Mouse (Mus musculus) urinary bladder, postnatal 0 days (tissue): ENCODE results near the gene Mgat2. TPM values are rescaled to one million over a fixed set of nuclear protein-coding genes. Genes with fewer than 3 reads are reported as not detected.

Source experiments
- microRNA-seq: library from miRNA; unstranded; fragments of <30 nt; microRNA quantifications from one replicate; pipeline ENCODE4, GENCODE M21; 2016
- polyA plus RNA-seq: library from polyadenylated mRNA; unstranded; fragments of >200 nt; fragmentation: Nextera tagmentation; extraction: Ambion mirVana; gene quantifications from 2 replicates; pipeline ENCODE4 v1.2.1, GENCODE M21; 2015

Mgat2 gene
- polyA plus RNA-seq = 49.5 and 59.7 TPM in 2 replicates

GRCm38 (mm10) chr12:69183583-69184308 lies at the start of gene Mgat2, which contains the start of gene Rpl36al:
TSS of gene Mgat2 (plus strand) at chr12:69184157.
TSS of gene Rpl36al (minus strand) at chr12:69184083.

GRCm38 (mm10) chr12:69158765-69159577 lies 25.0 kb upstream of the Mgat2 start, which contains the start of gene Rps29:
TSS of gene Rps29 (minus strand) at chr12:69159186.

GRCm38 (mm10) chr12:69168461-69169106 lies 15.4 kb upstream of the Mgat2 start, which contains the start of gene Lrr1:
TSS of gene Lrr1 (plus strand) at chr12:69168814.

GRCm38 (mm10) chr12:69196444-69197377 lies 12.8 kb downstream of the Mgat2 start, which contains the start of gene Gm49383:
TSS of gene Gm49383 (minus strand) at chr12:69197104.

DNA sequence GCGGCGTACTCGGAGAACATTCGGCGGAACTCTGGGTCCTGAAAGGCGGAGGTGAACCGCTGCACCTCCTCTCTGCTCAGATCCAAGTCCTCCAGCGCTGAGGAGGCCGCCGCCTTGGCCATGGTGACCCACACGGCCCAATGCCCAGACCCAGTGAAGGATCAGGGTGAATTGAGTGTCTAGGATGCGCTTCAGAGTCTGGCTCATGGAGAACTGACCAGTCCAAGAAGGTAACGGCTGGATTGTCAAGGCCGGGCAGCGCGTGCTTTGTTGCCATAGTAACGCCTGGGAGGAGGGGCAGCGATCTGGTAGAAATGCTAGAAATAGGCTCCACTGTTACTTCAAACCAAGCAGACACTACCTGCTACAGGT lies 14.2 kb downstream of the Mgat2 start, which contains the start of gene Dnaaf2:
Gene Dnaaf2 (minus strand): TSS at position 266 of the 372 bp plus-strand sequence.

DNA sequence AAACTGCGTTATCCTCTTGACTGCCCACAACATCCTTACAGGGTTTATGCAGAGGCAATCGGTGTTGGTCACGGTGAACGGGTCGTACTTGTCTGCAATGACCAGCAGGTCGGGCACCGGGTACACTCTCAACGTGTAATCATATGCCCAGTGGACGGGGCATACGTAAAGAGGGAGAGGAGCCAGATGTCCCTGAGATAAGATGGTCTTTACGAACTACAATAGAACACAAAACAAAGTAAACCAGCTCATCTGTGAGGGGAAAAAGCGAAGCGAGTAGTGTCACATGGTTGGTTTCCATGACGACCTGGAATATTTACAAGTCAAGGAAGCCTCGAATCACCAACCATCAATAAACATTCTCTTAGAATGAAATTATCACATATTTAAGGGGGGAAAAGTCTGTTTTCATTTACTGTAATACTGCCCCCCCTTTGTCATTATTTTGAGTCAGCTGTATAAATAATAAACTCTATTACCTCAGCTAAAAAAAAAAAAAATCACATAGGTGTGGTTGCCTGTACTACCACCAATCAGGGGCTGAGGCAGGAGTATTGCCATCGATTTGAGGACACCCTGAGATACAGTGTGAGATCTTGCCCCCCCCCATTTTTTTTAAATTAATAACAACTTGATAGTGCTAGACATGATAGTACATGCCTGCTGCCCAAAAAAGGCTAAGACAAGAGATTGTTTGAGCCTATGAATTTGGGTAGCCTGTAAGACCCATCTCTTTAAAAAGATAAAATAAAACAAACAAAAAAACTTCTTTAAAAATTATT lies 20.3 kb downstream of the Mgat2 start, which contains the start of gene Gm49384:
Gene Gm49384 (minus strand): TSS at position 216 of the 782 bp plus-strand sequence.

DNA sequence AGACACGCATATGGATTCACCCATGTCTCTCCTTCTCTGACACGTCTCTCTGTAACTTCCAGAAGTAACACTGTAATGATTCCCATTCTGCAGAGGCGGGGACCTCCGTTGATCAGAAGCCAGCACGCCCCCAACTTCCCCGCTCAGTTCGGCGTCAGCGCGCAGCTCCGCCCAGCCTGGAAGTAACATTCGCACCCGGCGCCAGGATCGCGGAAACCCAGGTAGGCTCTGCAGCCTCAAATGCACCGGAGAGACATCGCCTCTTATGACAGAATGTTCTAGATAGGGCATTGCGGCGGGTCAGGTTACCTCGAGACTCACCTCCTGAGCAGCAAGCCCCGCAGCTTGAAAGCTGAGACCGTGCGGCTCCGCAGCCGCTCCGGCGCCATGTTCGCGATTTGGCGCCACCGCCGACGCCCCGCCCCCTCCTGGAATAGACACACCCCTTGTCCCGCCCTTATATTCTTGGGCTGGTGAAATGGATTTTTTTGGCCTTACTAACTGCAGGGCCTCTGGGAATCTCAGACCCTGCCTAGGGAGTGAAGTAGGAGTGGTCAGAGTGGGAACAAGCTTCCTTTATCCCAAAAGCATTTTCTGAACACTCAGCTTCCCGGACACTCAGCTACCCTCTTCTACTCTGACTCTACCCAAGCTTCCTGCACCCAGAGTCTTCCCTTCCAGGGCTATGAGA lies 44.0 kb downstream of the Mgat2 start, which contains the start of gene Pole2:
Gene Pole2 (minus strand): TSS at position 420 of the 691 bp plus-strand sequence.

Small RNA genes within 50 kb of the gene (microRNA-seq; reads per million reads assigned to microRNA genes)
- gene Gm47287 (not detected), gene Gm47295 (1.2 reads per million)

Other genes starting within 250 kb of the Mgat2 start
- 1,704 and 1,741 TPM in 2 replicates for gene Rps29, start 25.0 kb upstream of the Mgat2 start, polyA plus RNA-seq
- 3.2 and 5.1 TPM in 2 replicates for gene Lrr1, start 15.3 kb upstream of the Mgat2 start, polyA plus RNA-seq
- gene Rpl36al, start 74 bp upstream of the Mgat2 start, polyA plus RNA-seq = 635 and 701 TPM in 2 replicates
- 9.5 and 10.3 TPM in 2 replicates for gene Gm49383, start 12.9 kb downstream of the Mgat2 start, polyA plus RNA-seq
- 3.3 and 4.6 TPM in 2 replicates for gene Dnaaf2, start 14.3 kb downstream of the Mgat2 start, polyA plus RNA-seq
- gene Gm49384, start 20.1 kb downstream of the Mgat2 start, polyA plus RNA-seq = 8.2 and 8.9 TPM in 2 replicates
- 7.3 and 10.6 TPM in 2 replicates for gene Pole2, start 44.0 kb downstream of the Mgat2 start, polyA plus RNA-seq
- gene Klhdc1, start 57.0 kb downstream of the Mgat2 start, polyA plus RNA-seq = 11.9 and 12.3 TPM in 2 replicates
- gene Klhdc2, start 112.5 kb downstream of the Mgat2 start, polyA plus RNA-seq = 73.1 and 77.7 TPM in 2 replicates
- 45.2 and 54.1 TPM in 2 replicates for gene Nemf, start 173.0 kb downstream of the Mgat2 start, polyA plus RNA-seq
- 51.1 and 62.3 TPM in 2 replicates for gene Arf6, start 188.0 kb downstream of the Mgat2 start, polyA plus RNA-seq
- gene Gm9887, start 188.3 kb downstream of the Mgat2 start, polyA plus RNA-seq = 2.0 and 2.9 TPM in 2 replicates